8 mouse cellular contexts compared by ENCODE assay signal in genomic region chr5:76529040-76529703, GRCm38 (mm10). TPM values are rescaled to one million over a fixed set of nuclear protein-coding genes. Genes with fewer than 3 reads are reported as not detected.
DNase-seq lines count a peak whose midpoint lies in the region; ATAC-seq lines count a peak whose summit lies in the region.

Gene Exoc1, plus strand, starts transcription at chr5:76529311.

- no peaks in the 10 kb centered on the region for H3K27me3 ChIP-seq in hindbrain, embryonic 14.5 days (ENCODE audit: control insufficient read depth, insufficient read depth, low read length)

- peak within 1 kb of the TSS; percentile 85 for H3K9ac ChIP-seq in hindbrain, embryonic 14.5 days

- peaks cover 8% of the 10 kb centered on the region; the same call in 1 of the 2 replicates for H3K36me3 ChIP-seq in hindbrain, embryonic 14.5 days (replicated peaks; ENCODE audit: control insufficient read depth, insufficient read depth)

- no peaks in the 10 kb centered on the region for H3K9me3 ChIP-seq in hindbrain, embryonic 14.5 days (ENCODE audit: control insufficient read depth, low read length)

- peak; percentile 98 for DNase-seq in R1 (ENCODE audit: low read depth, low spot score)
- DNase-seq in cerebellum, postnatal 25 days, result peak; percentile 93 to 95
- DNase-seq in frontal cortex, postnatal 25 days (ENCODE audit: low spot score in 2 of 2), result peak; percentile 82 to 88
- DNase-seq in hindbrain, embryonic 14.5 days (ENCODE audit: low spot score), result peak; percentile 97
- peak; percentile 92 for DNase-seq in layer of hippocampus, postnatal 36 days
- DNase-seq in lung, postnatal 36 days, result peak; percentile 97
- peak; percentile 98 for DNase-seq in retina, postnatal 1 day
- peak; percentile 87 to 90 for DNase-seq in urinary bladder, adult 18-20 months (ENCODE audit: low spot score in 2 of 2)

- WGBS in hindbrain, embryonic 14.5 days, result under 1% methylated on average over 39 of the region's 39 CpGs

- ATAC-seq in hindbrain, embryonic 14.5 days (ENCODE audit: low FRiP score), result peak; percentile 100

- H3K4me1 ChIP-seq in hindbrain, embryonic 14.5 days (replicated peaks; ENCODE audit: control insufficient read depth, insufficient read depth, low read length), result peaks cover 7% of the 10 kb centered on the region; the same call in 1 of the 2 replicates

- H3K4me3 ChIP-seq in hindbrain, embryonic 14.5 days (replicated peaks; ENCODE audit: low read length), result peak within 1 kb of the TSS; percentile 97

- peak within 1 kb of the TSS; percentile 98 for H3K4me2 ChIP-seq in hindbrain, embryonic 14.5 days (replicated peaks)

- peak within 1 kb of the TSS; percentile 71 for H3K27ac ChIP-seq in hindbrain, embryonic 14.5 days

RNA-seq across cellular contexts. Expression of gene Exoc1, which starts in this region (rescaled TPM):
- 59.1 and 62.1 TPM in 2 replicates for polyA plus RNA-seq in hindbrain, embryonic 14.5 days (2014; fragmentation: Nextera tagmentation; extraction: Ambion mirVana)
- total RNA-seq in layer of hippocampus, postnatal 36 days (2021), result 10 to 100 TPM; 55.9 to 57.4 TPM

Comparison
In these comparisons a context has a peak if more than half of its experiments do, and no peak if none do; other contexts are left out.
1. Peak in every context shown above with its lines: DNase-seq, ATAC-seq, H3K4me3 ChIP-seq and H3K27ac ChIP-seq.